Mouse (Mus musculus) embryo, embryonic 11.5 days (tissue): Measurements from ENCODE around the gene Cdc42bpa.

Experiments
- DNase-seq: peaks from one replicate; pipeline ENCODE4 v3.0.0-alpha.2; 2012; ENCODE audit warnings: low read depth, low spot score

Cdc42bpa gene

DNA sequence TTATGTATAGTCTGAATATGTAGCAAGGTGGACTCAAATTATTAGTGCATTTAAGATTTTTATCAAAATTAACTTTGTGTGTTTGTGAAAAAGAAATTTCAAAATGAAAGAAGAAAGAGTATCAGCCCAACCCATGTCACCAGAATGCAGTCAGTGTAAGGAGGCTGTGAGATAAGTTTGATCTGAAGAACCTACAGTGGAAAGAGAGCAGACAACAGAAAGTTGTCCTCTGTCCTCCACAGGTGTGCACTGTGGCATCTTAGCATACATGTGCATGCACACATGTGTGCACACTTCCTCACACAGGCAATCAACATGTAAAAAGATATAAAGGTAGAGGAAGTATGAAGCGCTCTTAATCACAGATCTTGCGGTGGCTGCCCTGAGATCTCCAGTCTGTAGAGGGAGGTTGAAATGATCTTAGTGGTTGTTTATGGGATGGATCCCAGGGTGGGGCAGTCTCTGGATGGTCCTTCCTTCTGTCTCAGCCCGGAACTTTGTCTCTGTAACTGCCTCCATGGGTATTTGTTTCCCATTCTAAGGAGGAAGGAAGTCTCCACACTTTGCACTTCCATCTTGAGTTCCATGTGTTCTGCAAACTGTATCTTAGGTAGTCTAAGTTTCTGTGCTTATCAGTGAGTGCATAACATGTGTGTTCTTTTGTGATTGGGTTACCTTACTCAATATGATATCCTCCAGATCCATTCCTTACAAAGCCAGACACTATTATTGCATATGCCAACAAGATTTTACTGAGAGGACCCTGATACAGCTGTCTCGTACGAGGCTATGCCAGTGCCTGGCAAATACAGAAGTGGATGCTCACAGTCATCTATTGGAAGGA, 71.7 kb downstream of the Cdc42bpa start:
- no peak for DNase-seq

- no peak for DNase-seq
Measured at GRCm38 (mm10) chr1:180037461-180037860, 77.2 kb downstream of the Cdc42bpa start.

DNA sequence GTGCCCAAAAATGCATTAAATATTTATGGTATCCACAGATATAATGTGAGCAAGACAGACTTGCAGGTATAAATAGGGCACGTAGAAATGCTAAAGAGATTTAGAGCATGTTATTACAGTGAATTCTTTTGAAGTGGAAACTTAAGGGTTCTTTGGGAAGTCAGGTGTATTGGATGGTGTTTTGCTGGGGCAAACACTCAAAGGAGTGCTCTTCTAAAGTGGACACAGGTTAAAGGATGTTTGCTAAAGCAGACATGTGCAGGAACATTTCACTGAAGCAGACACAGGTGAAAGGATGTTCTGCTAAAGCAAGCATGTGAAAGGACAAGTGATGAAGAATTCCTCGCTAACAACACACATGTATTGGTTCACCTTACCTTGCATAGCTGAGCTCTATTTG, 83.9 kb downstream of the Cdc42bpa start:
- DNase-seq: no peak

DNA sequence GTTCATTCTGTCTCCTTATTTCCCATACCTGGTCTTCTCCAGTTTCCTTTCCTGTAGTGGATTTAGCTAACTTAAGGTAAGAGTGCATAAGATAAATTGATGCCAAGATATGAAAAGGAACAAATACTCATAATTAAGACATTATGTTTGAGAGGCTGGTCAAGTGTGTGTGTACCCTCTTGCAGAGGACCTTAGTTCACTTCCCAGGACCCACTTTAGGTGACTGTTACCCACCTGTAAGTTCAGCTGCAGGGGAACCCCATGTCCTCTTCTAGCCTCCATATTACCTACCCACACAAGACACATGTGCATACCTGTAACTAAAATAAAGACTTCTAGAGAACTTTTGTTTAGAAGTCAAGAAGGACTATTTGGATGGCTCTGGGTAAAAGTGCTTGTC, 84.9 kb downstream of the Cdc42bpa start:
- DNase-seq: no peak

DNA sequence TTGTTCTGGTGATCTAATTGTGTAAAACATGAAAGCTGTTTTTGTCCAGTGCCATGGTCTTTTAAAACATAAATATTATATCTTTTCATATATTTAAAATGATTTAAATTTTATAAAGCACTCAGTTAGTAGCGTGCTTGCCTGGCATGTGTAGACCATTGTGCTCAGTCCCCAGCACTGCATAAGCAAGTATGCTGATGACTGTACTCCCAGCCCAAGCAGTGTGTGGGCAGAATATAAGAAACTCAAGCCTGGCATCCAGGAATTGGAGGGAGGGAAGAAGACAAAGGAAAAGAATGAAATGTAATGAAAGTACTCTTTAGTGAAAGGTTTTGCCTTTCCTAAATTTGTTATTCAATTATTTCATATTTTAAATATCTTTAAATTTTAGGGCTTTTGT, 128.9 kb downstream of the Cdc42bpa start:
- no peak for DNase-seq

DNA sequence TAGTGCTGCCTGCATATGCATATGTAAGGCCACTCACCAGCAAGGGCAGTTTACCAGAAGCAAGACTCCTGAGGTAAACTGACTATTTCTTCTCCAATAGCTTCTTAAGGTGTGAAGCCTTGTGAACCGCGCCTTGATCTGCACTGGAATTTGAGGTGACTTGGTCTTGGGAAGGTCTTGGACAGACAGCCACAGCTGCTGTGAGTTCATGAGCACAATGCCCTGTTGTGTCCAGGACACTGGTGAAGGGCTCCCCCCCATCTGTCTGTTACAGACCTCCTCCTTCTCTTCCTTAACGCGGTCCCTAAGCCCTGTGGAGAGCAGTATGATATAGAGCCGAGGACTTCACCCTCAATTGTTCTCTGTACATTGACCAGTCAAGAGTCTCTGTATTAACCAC, 138.2 kb downstream of the Cdc42bpa start:
- no peak for DNase-seq

DNA sequence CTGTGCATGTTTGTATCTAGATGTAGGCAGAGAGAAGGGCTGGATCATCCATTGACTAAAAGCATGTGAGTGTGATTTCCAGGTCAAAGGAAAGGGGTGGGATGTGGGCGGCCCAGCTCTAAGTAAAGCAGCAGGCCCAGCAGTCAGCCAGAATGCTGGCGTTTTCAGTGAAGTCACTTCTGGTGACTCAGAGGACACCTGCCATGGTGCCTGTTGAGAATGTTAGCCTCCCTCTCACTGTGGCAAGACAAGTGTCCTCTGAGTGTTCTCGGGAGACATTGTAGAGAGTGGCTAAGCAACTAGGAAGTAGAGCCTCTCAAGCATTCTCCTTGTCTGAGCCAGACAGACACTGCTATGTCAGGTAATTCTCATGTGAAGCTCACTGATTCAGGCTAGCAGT, 144.3 kb downstream of the Cdc42bpa start:
- DNase-seq: no peak

GRCm38 (mm10) chr1:180109050-180109449, 148.8 kb downstream of the Cdc42bpa start:
- DNase-seq: no peak

GRCm38 (mm10) chr1:180116525-180116924, 156.3 kb downstream of the Cdc42bpa start:
- no peak for DNase-seq

GRCm38 (mm10) chr1:180118233-180118632, 158.0 kb downstream of the Cdc42bpa start:
- DNase-seq: no peak

- DNase-seq: no peak
Measured at GRCm38 (mm10) chr1:180128077-180128792, 168.0 kb downstream of the Cdc42bpa start.

DNA sequence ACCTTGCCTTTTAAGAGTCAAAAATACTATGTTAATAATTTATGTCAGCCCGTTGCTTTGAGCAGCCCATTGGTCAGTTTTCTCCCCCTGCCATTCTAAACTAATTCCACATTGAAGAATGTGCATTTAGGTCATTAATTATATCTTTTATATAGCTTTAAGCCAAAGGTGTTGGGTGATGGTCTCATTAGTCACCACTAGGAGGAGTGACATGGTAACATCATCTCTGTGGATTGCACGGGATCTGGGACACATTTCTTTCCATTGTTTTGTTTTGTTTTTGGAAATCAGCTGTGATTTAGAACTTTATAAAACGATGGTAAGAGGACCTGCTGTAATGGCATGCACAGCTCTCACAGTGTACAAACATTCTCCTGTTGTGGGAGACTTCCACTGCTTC, 171.1 kb downstream of the Cdc42bpa start:
- DNase-seq: no peak

DNA sequence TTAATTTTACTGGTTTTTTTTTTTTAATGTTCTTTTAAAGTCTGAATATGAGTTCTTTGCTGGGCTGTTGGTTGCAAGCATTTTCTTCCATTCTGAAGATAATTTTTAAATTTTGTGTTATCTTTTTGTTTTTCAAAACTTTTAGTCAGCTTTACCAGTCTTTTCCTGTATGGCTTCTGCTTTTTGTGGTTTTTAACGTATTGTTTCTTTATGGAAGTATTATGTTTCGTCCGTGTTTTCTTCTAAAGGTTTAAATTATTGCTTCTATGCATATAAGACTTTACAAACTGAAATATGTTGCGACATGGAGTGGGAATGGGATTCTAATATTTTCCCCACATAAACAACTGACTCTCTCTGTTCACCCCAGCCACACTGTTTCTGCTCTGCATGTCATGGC, 171.9 kb downstream of the Cdc42bpa start:
- no peak for DNase-seq

- no peak for DNase-seq
Measured at GRCm38 (mm10) chr1:180139158-180139557, 178.9 kb downstream of the Cdc42bpa start.

DNA sequence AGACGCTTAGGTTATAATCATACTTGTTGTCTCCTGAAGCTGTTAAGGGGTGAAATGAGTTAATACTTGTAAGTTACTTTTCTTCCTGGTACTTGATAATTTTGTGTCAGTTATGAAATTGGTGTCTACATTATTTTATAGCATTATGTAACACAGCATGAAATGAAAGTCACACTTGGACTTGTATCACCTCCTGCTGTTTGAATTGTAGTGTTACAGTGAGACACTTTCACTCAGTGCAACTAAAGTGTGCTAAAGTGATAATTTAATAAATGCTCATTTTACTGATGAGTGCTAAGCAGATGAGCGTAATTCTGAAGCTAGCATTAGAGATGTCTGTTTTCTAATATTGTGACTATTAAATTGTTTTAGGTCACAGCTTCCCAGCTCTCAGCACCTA, 180.7 kb downstream of the Cdc42bpa start:
- DNase-seq: no peak

DNA sequence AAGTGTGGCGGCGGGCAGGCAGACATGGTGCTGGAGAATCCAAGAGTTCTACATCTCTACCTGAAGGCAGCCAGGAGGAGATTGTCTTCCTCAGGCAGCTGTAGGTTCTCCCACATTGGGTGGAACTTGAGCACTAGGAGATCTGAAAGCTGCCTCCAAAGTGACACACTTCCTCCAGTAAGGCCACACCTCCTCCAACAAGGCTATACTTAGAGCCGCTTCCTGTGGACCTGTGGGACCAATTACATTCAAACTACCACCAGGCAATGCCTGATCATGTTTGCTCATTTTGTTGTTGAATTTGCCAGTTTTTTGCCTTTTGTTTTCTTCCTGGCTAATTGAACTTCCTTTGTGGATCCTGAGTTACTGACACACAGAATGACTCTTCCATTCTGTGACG, 187.8 kb downstream of the Cdc42bpa start:
- no peak for DNase-seq

DNA sequence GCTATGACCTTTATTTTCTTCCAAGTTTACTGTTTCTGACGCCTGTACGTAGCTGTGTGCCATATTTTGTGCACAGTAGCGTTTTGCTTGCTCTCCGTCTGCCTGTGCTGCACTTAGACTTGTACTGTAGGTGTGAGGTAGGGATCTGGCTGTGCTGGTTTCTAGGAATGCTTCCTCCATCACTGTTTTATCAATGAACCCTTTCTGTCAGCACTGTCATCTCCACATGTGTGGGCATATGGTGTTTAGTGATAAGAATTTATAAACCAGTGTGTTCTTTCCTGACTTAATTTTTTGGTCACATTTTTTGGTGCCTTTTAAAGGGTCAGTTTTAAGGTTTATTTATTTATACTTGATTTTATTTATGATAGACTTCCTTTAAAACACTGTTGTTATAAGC, 188.3 kb downstream of the Cdc42bpa start:
- DNase-seq: no peak

DNA sequence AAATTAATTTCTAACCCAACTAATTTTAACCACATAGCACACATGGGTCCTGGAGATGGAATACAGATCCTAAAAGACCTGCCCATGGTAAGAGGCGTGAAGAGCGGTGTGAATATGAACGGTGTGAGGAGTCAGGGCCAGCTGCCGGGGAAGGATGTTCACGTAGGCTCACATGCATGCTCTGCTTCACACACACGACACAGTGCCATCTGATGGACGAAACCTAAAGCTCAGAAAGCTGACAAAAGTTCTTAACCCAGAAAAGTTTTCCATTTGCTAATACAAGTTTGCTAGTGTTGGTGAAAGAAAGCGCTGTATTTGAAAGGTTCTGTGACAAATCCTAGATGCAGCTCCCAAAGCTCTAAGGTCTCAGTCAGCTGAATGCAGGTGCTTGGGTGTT, 190.9 kb downstream of the Cdc42bpa start:
- no peak for DNase-seq

DNA sequence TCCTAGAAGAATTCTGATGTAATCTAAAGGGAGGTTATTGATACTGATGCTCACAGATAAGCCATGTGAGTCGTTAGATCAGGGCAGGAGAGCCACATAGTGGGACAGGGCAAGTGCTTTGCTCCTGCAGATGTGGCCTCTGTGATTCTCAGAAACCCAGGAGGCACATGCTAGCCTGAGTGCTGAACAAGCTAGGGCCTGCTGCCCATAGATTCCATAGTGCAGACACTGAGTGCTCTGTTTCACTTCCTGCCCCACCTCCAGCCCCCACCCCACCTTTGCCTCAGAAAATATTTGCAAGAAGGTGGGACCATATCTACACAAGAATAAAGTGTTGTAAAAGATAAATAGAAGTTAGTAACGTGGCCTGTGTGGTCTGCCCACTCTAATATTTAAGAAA, 198.4 kb downstream of the Cdc42bpa start:
- DNase-seq: no peak

DNA sequence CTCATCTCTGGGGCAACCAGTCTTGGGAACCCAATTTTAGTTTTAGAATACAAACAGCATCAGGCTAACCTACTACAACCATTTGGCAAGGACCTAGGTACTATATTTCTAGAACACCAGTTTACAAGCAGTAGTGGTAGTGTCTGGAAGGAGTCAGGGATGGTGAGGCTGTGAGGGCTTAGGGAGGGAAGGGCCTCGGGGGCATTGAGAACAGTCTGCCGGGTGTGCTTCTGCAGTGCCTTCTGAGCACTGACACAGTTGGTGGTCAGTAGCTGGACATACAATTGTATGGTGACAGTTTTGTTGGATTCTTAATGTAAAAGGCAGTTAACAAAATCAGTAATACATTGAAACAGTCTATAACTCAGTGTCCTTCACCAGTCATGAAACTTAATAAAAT, 200.3 kb downstream of the Cdc42bpa start:
- no peak for DNase-seq

DNA sequence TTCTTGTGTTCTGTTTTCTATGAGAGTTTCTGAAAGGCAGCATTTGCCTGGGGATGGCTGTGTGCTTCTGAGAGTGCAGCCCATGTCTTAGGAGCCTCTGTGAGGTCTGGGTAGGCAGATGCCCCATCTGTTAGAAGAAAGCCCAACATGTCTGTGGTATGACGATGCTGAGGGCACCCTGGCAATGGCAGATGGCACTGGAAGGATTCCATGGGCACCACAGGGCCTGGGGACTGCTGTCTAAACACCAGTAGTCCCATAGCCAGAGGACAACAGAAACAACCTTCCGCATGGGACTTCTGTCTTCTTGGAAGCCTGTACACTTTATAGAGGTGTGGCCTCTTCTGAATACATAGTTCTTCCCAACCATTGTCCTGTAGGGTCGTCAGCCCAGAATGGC, 200.9 kb downstream of the Cdc42bpa start:
- no peak for DNase-seq

DNA sequence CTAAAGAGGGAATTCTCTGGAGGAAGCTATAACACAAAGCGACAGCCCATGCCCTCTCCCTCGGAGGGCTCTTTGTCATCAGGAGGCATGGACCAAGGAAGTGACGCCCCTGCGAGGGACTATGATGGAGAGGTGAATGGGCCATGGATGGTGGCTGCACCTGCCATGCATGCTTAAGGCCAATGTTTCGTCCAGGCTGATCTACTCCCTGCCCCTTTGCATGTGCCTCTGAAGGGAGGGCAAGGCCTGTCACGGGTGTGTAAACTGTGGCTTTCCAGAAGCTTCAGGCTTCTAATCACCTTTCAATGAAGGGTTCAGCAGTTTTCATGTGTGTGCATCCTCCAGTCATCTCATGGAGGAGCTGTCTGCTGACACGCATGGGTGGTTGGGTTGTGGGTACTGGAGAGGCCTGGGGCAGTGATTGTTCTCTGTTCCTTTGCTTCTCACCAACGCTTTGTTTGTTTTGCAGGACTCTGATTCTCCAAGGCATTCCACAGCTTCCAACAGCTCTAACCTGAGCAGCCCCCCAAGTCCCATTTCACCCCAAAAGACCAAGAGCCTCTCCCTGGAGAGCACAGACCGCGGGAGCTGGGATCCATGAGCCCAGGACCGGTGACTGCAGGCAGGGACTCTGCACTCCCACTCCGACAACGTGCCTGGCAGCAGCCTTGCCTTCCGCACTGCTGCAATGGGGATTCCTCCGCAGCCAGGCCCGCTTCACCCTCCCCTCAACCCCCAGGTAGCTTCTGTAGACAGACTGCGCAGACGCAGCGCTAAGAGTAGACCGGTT, 201.5 kb downstream of the Cdc42bpa start:
- no peak for DNase-seq
